Mouse (Mus musculus) heart, adult 2 months (tissue): ENCODE measurements at regions not wholly inside any gene's neighbourhood (a gene's known extent, or its start where the extent isn't known, plus 50 kb on each side); places are given as distances from the start of the nearest gene placed in this dataset.

Experiments
- DNase-seq, 2 experiments: peaks; one replicate each; pipeline ENCODE4 v3.0.0; 2021
- H3K27ac ChIP-seq: fragments of 200-600 bp; 2 replicates; pipeline ENCODE4 v1.8.1; 2022
- H3K27me3 ChIP-seq: fragments of 200-500 bp; 2 replicates; pipeline ENCODE4 v1.6.1; 2012; ENCODE audit warnings: mild to moderate bottlenecking, low read length, inconsistent platforms, mixed read lengths; ENCODE audit not compliant: control insufficient read depth, insufficient read depth
- H3K36me3 ChIP-seq: fragments of 200-500 bp; 2 replicates; pipeline ENCODE4 v1.6.1; 2012; ENCODE audit warnings: low read length, inconsistent platforms; ENCODE audit not compliant: control insufficient read depth, insufficient read depth
- H3K4me1 ChIP-seq: fragments of 200-500 bp; 2 replicates; pipeline ENCODE4 v1.6.1; 2011; ENCODE audit warnings: low read length; ENCODE audit not compliant: control insufficient read depth, insufficient read depth
- H3K4me3 ChIP-seq: fragments of 200-600 bp; 2 replicates; pipeline ENCODE4 v1.8.1; 2022
- H3K79me2 ChIP-seq: fragments of 200-500 bp; replicated peaks from 2 replicates; pipeline ENCODE4 v1.6.1; 2012; ENCODE audit warnings: mild to moderate bottlenecking, inconsistent platforms, low read length, moderate library complexity, mixed read lengths; ENCODE audit not compliant: control insufficient read depth, insufficient read depth
- H3K9ac ChIP-seq: fragments of 200-500 bp; 2 replicates; pipeline ENCODE4 v1.6.1; 2012; ENCODE audit warnings: low read depth, mild to moderate bottlenecking, control low read depth, inconsistent platforms, low read length, mixed read lengths
- CTCF ChIP-seq: fragments of 200-600 bp; IDR thresholded peaks from 2 replicates; pipeline ENCODE4 v1.8.1; 2022; ENCODE audit warnings: antibody characterized with exemption, mild to moderate bottlenecking, moderate library complexity
- EP300 ChIP-seq: fragments of 200-500 bp; IDR thresholded peaks from 2 replicates; pipeline ENCODE4 v1.6.1; 2011; ENCODE audit warnings: low read depth, low read length, control low read depth; ENCODE audit not compliant: insufficient read depth
- POLR2A ChIP-seq: fragments of 200-500 bp; IDR thresholded peaks from 2 replicates; pipeline ENCODE4 v1.6.1; 2011; ENCODE audit warnings: mild to moderate bottlenecking, low read depth, low read length, control low read depth; ENCODE audit not compliant: insufficient read depth
- WGBS: fragments of 180-500 bp; shearing (Covaris S2); methylation state at CpG from one replicate; pipeline ENCODE4 v1.1.7; 2018; 5-methylcytosine and 5-hydroxymethylcytosine counted together
- intact Hi-C: fragments of 180-260 bp; cut with DNase I; formaldehyde crosslinking; loops from one replicate; pipeline ENCODE4 v1.15.1; 2025

GRCm38 (mm10) chr16:76821261-76821660 lies 192.2 kb upstream of the Usp25 start:
- Histone ChIP-seq H3K79me2 (no peaks in the 10 kb centered on the region), H3K9ac (no peak overlapping the region), H3K4me1 (no peaks in the 10 kb centered on the region), H3K4me3 (no peak overlapping the region), H3K27ac (no peak overlapping the region), H3K36me3 (no peaks in the 10 kb centered on the region), H3K27me3 (no peaks in the 10 kb centered on the region)
- TF ChIP-seq CTCF: no peak
- TF ChIP-seq EP300: no peak
- no peak for DNase-seq
- WGBS: 95% methylated on average over 10 of the region's 10 CpGs
- intact Hi-C loops: no loop called here

GRCm38 (mm10) chr16:76816056-76816885 lies 197.2 kb upstream of the Usp25 start:
- TF ChIP-seq POLR2A (no peak), CTCF (no peak), EP300 (no peak)

GRCm38 (mm10) chr16:76803725-76804124 lies 209.8 kb upstream of the Usp25 start:
- peak; percentile 31 to 54 for DNase-seq
- 29% methylated on average over 3 of the region's 3 CpGs for WGBS
- Histone ChIP-seq H3K4me1 (no peaks in the 10 kb centered on the region), H3K27me3 (no peaks in the 10 kb centered on the region), H3K4me3 (no peak overlapping the region), H3K36me3 (no peaks in the 10 kb centered on the region), H3K79me2 (no peaks in the 10 kb centered on the region), H3K9ac (no peak overlapping the region), H3K27ac (no peak overlapping the region)
- intact Hi-C loops: loop anchor here (10.0 kb wide), 2 partner anchors 429 to 599 kb away; partner anchors contain the start of gene Nrip1
- TF ChIP-seq CTCF (peak; percentile 72), EP300 (no peak)

More at GRCm38 (mm10) chr16:76816056-76816885, 197.2 kb upstream of the Usp25 start:
- Histone ChIP-seq H3K9ac (no peak overlapping the region), H3K27ac (no peak overlapping the region), H3K4me3 (no peak overlapping the region), H3K36me3 (no peaks in the 10 kb centered on the region), H3K79me2 (no peaks in the 10 kb centered on the region), H3K4me1 (0 out of 2 replicates have a peak, but pooled peaks cover 1% of the 10 kb centered on the region), H3K27me3 (no peaks in the 10 kb centered on the region)
- DNase-seq: no peak
- 67% methylated on average over 17 of the region's 17 CpGs for WGBS
- intact Hi-C loops: no loop called here

- Histone ChIP-seq H3K27me3 (no peaks in the 10 kb centered on the region), H3K36me3 (no peaks in the 10 kb centered on the region), H3K9ac (no peak overlapping the region), H3K79me2 (no peaks in the 10 kb centered on the region), H3K4me3 (no peak overlapping the region), H3K4me1 (peaks cover 1% of the 10 kb centered on the region; the same call in 1 of the 2 replicates), H3K27ac (no peak overlapping the region)
- whole genome bisulfite sequencing: 52% methylated on average over 6 of the region's 6 CpGs
- DNase-seq: peak; percentile 74 to 79
- intact Hi-C loops: no loop called here
- TF ChIP-seq POLR2A (no peak), EP300 (peak; percentile 60; the same call in 1 of the 2 replicates), CTCF (peak; percentile 85)
These were observed 226.9 kb upstream of the Usp25 start for GRCm38 (mm10) chr16:76786405-76787155.

GRCm38 (mm10) chr16:76782656-76783055 lies 230.8 kb upstream of the Usp25 start:
- 47% methylated on average over 5 of the region's 5 CpGs for WGBS
- no peak for TF ChIP-seq CTCF
- DNase-seq: peak in 1 of 2 experiments; percentile 33
- H3K27me3 ChIP-seq: no peaks in the 10 kb centered on the region
- no peak overlapping the region for H3K4me3 ChIP-seq
- H3K27ac ChIP-seq: no peak overlapping the region
- H3K79me2 ChIP-seq: no peaks in the 10 kb centered on the region
- H3K4me1 ChIP-seq: peaks cover 1% of the 10 kb centered on the region; the same call in 1 of the 2 replicates
- H3K9ac ChIP-seq: no peak overlapping the region
- no peaks in the 10 kb centered on the region for H3K36me3 ChIP-seq
- intact Hi-C loops: no loop called here

- H3K4me1 ChIP-seq: no peaks in the 10 kb centered on the region
- no peak for DNase-seq
- no peaks in the 10 kb centered on the region for H3K36me3 ChIP-seq
- no peaks in the 10 kb centered on the region for H3K27me3 ChIP-seq
- WGBS: 63% methylated on average over 2 of the region's 2 CpGs
- H3K9ac ChIP-seq: no peak overlapping the region
- no peak overlapping the region for H3K27ac ChIP-seq
- no peaks in the 10 kb centered on the region for H3K79me2 ChIP-seq
- TF ChIP-seq EP300 (no peak), POLR2A (no peak), CTCF (no peak)
- intact Hi-C loops: no loop called here
- H3K4me3 ChIP-seq: no peak overlapping the region
These were observed 237.7 kb upstream of the Usp25 start for GRCm38 (mm10) chr16:76775790-76776189.
